Mouse (Mus musculus) intestine, embryonic 16.5 days (tissue): ENCODE measurements around the gene Cmss1. TPM values are rescaled to one million over a fixed set of nuclear protein-coding genes. Genes with fewer than 3 reads are reported as not detected.

Source experiments
- ATAC-seq: fragments of 200-750 bp; cut with Nextera tagmentation; 2 replicates; pipeline ENCODE4 v1.8.0; 2017; ENCODE audit warnings: moderate TSS enrichment, moderate library complexity
- H3K27ac ChIP-seq: fragments of 300-500 bp; sonication (generic); 2 replicates; pipeline ENCODE4 v1.5.1; 2014; ENCODE audit warnings: mild to moderate bottlenecking, low read length
- H3K27me3 ChIP-seq: fragments of 300-500 bp; sonication (generic); replicated peaks from 2 replicates; pipeline ENCODE4 v1.6.1; 2014; ENCODE audit warnings: low read length, control low read depth, mixed read lengths; ENCODE audit not compliant: control insufficient read depth, insufficient read depth
- H3K36me3 ChIP-seq: fragments of 300-500 bp; sonication (generic); 2 replicates; pipeline ENCODE4 v1.6.1; 2014; ENCODE audit warnings: low read length, control low read depth; ENCODE audit not compliant: control insufficient read depth, insufficient read depth
- H3K4me1 ChIP-seq: fragments of 300-500 bp; sonication (generic); 2 replicates; pipeline ENCODE4 v1.6.1; 2014; ENCODE audit warnings: low read length, control low read depth, mixed read lengths; ENCODE audit not compliant: control insufficient read depth, insufficient read depth
- H3K4me2 ChIP-seq: fragments of 300-500 bp; sonication (generic); 2 replicates; pipeline ENCODE4 v1.6.1; 2014; ENCODE audit warnings: low read depth, low read length, control low read depth
- H3K4me3 ChIP-seq: fragments of 300-500 bp; sonication (generic); 2 replicates; pipeline ENCODE4 v1.5.1; 2014; ENCODE audit warnings: mild to moderate bottlenecking, low read length
- H3K9ac ChIP-seq: fragments of 300-500 bp; sonication (generic); 2 replicates; pipeline ENCODE4 v1.6.1; 2014; ENCODE audit warnings: low read depth, low read length
- H3K9me3 ChIP-seq: fragments of 300-500 bp; sonication (generic); 2 replicates; pipeline ENCODE4 v1.6.1; 2016; ENCODE audit warnings: low read length, control low read depth; ENCODE audit not compliant: control insufficient read depth
- WGBS: fragments of 180-500 bp; shearing (Covaris S2); extraction: QIAGEN DNeasy Blood & Tissue Kit; methylation state at CpG from one replicate; pipeline ENCODE4 v1.1.7; 2014; 5-methylcytosine and 5-hydroxymethylcytosine counted together
- polyA plus RNA-seq: library from polyadenylated mRNA; unstranded; fragments of >200 nt; fragmentation: Nextera tagmentation; extraction: Ambion mirVana; gene quantifications from 2 replicates; pipeline ENCODE4 v1.2.1, GENCODE M21; 2015

The Cmss1 gene
- polyA plus RNA-seq, 1 experiment from 2014 or later, result 41.4 TPM

DNA sequence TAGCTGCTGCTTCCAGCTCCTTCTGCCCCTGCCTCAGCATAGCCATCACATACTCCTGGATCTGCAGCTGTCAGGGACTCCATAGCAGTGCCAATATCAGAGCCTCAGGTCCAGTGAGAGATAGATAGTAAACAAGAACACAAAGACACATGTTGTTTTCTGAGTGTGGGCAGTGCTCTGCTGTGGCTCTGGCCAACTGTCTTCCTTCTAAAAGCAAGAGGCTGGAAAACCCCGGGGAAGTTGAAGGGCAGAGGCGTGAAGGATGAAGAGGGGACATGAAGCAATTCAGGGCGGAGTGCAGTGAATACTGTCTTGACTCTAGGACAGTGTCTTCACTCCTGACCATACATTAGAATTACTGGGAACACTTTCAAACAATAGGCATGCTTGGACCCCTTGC, 151.1 kb downstream of the Cmss1 start:
- 82% methylated on average over 3 of the region's 3 CpGs for WGBS
- H3K9ac ChIP-seq, result no peak overlapping the region
- no peak for ATAC-seq
- H3K27ac ChIP-seq, result no peak overlapping the region
- 0 out of 2 replicates have a peak, but pooled peaks cover 8% of the 10 kb centered on the region for H3K4me1 ChIP-seq
- no peaks in the 10 kb centered on the region for H3K27me3 ChIP-seq
- no peak overlapping the region for H3K4me2 ChIP-seq
- H3K9me3 ChIP-seq, result no peaks in the 10 kb centered on the region
- no peaks in the 10 kb centered on the region for H3K36me3 ChIP-seq
- H3K4me3 ChIP-seq, result no peak overlapping the region

DNA sequence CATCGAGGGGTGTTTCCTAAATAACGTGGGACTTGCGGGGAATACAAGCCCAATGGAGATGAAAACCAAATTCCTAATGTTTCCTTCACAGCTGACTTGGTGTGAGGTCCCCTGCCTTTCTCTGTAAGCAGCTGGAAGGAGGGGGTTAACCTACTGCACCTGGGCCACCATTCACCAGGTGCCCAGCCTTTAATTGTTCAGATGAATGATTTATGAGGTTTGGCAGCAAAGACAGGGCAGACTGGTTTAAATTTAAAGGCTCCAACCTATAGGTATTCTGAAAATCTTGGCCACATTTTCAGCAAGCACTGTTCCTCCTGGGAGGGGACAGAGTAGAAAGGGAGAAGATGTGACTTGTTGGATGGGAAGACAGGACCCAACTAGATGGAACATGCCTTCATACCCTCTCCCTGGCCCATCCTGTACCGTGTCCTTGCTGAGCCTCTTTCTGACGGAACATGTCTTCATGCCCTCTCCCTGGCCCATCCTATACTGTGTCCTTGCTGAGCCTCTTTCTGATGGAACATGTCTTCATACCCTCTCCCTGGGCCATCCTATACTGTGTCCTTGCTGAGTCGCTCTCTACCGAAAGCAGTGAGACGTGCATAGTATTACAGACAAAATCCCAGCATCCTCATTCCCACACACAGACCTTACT, 152.4 kb downstream of the Cmss1 start:
- no peak overlapping the region for H3K27ac ChIP-seq
- ATAC-seq, result no peak
- WGBS, result 83% methylated on average over 8 of the region's 8 CpGs

DNA sequence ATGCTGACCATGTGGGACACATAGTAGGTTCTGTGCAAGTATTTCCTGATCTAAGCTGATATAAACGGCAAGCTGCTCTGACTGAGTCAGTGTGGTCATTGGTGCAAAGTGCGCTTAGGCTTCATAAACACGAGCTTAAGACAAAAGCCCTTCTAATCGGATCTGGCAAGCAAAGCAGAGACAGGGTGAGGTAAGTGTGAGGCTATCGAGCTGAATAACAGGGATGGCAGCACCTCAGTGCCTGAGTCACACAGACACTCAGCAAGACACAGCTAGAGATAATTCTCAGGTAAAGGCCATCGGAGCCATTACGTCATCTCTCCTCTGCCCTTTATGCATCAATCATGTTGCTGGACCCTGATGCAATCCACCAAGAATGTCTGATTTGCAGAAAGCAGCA, 153.7 kb downstream of the Cmss1 start:
- Histone ChIP-seq H3K9ac (no peak overlapping the region), H3K4me3 (no peak overlapping the region), H3K9me3 (no peaks in the 10 kb centered on the region), H3K4me2 (no peak overlapping the region), H3K27ac (no peak overlapping the region), H3K27me3 (no peaks in the 10 kb centered on the region), H3K36me3 (no peaks in the 10 kb centered on the region), H3K4me1 (0 out of 2 replicates have a peak, but pooled peaks cover 8% of the 10 kb centered on the region)
- 33% methylated on average over 7 of the region's 7 CpGs for WGBS
- ATAC-seq, result peak; percentile 85

More for the DNA sequence above, 152.4 kb downstream of the Cmss1 start:
- H3K4me2 ChIP-seq, result no peak overlapping the region
- H3K36me3 ChIP-seq, result no peaks in the 10 kb centered on the region
- no peaks in the 10 kb centered on the region for H3K9me3 ChIP-seq
- no peak overlapping the region for H3K4me3 ChIP-seq
- H3K27me3 ChIP-seq, result no peaks in the 10 kb centered on the region
- no peak overlapping the region for H3K9ac ChIP-seq
- H3K4me1 ChIP-seq, result 0 out of 2 replicates have a peak, but pooled peaks cover 8% of the 10 kb centered on the region

DNA sequence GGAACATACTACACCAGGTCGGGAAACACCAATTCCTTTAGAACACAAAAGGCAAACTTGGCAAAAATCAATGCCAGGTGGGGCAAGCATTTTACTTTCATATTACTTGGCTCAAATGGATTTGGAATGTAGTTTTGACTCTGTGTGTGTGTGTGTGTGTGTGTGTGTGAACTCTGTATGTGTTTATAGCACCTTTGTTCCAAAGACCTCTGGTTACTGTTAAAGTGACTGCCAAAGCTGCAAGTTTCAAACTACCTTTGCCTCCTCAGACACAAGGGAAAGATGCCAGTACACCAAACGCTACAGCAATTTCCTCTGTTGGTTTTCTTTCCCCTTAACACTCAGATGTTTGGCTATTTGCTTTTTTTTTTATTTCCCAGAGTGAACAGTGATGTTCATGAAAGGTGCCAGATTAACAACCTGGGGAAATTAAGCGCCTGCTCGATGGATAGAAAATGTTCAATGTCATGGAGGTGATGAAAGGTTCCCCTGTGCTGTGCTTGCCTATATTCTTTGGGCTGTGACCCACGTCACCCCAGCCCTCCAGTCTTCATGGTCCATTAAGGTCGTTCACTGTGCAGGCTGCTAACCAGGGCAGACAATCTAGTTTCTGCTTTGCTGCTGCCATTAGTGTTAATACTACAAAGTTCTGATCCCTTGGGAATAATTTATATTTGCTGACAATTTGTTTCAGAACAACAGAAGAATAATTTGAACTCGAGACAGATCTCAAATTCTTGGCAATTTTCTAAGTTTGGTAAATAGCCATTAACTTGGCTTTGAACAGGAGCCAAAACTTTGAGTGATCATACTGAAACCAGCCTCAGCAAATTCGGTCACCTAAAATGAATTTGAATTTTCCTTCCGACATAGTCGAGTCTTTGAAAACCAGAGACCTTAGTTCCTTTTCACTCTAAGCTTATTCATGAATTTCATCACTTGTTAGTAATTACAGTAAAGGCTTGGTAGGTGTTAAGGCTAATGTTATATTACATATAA, 161.3 kb downstream of the Cmss1 start:
- H3K9me3 ChIP-seq, result no peaks in the 10 kb centered on the region
- H3K4me2 ChIP-seq, result no peak overlapping the region
- H3K36me3 ChIP-seq, result no peaks in the 10 kb centered on the region
- no peaks in the 10 kb centered on the region for H3K27me3 ChIP-seq
- no peak overlapping the region for H3K4me3 ChIP-seq
- H3K9ac ChIP-seq, result no peak overlapping the region
- no peaks in the 10 kb centered on the region for H3K4me1 ChIP-seq
- WGBS, result 74% methylated on average over 10 of the region's 10 CpGs
- ATAC-seq, result no peak
- H3K27ac ChIP-seq, result no peak overlapping the region

DNA sequence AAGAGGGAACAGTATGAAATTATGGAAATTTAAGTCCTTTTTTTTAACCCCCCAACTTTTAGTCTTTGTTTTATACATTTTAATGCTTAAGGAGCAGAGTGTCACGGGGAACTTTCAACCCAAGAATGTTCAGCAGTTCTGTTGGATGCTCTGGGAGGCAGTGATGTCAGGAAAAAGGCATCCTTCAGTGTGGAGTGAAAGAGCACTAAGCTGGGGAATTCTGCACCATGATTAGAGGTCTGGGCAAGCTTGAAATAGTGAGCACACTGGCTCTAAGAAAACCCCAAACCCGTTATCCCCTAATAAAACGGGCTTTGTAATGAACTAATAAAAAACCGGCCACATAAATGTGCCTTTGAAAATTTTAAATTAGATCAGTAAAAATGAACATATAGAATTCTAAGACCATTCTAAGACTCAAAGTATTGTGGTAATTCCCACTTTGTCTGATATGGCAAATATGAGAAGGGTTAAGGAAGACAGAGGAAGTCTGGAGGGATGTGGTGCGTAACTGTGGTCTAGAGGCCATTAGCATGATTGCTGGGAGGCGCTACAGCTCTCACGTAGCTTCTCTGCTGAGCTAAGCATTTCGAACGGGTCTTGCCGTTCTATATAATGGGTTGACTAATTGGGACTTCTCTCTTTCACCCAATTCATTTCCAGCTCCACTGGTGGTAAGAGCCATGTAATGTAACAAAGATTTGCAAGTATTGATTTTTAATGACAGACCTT, 165.8 kb downstream of the Cmss1 start:
- no peak for ATAC-seq
- Histone ChIP-seq H3K27ac (no peak overlapping the region), H3K9ac (no peak overlapping the region), H3K4me1 (no peaks in the 10 kb centered on the region), H3K27me3 (no peaks in the 10 kb centered on the region), H3K4me2 (no peak overlapping the region), H3K36me3 (no peaks in the 10 kb centered on the region), H3K9me3 (no peaks in the 10 kb centered on the region), H3K4me3 (no peak overlapping the region)
- WGBS, result 82% methylated on average over 10 of the region's 10 CpGs

DNA sequence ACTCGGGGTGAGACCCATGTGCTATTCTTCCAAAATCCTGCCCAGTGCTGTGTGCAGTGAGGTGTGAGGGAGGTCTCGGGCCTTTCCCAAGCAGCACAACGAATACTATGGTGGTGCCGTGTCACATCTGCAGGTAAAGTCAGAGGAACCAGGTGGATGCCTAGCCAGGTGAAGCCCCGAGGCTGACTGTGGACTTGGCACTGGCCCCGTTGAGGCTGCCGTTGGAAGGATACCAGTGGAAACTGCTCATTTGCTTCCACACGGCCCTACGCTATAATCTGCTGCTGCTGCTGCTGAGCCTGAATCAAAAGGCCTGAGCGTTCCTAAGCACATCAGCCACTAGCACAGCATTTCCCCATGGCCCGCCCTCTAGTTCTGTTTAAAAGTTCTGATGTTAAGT, 167.5 kb downstream of the Cmss1 start:
- Histone ChIP-seq H3K4me2 (no peak overlapping the region), H3K9me3 (no peaks in the 10 kb centered on the region), H3K27me3 (no peaks in the 10 kb centered on the region), H3K4me3 (no peak overlapping the region), H3K4me1 (no peaks in the 10 kb centered on the region), H3K36me3 (no peaks in the 10 kb centered on the region), H3K9ac (no peak overlapping the region), H3K27ac (peak overlapping the region; percentile 16; the same call in 1 of the 2 replicates)
- 78% methylated on average over 11 of the region's 11 CpGs for WGBS
- ATAC-seq, result no peak

DNA sequence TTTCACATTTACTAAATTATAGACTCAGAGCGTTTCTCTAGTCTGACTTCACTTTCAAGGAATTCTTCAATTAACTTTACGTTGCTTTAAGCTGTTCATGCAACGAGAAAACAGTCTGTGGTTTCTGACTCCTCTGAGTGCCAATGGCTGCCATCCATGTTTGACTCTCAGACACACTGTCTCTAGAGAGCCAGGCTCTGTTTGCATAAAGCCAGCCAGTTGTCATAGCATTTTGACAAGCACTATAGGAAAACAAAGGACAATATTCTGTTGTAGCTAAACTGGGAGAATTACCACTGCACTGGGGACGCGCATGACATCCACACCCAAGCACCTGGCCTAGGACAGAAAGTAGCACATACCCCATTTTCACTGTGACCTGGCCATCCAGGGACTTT, 168.4 kb downstream of the Cmss1 start:
- Histone ChIP-seq H3K27me3 (no peaks in the 10 kb centered on the region), H3K4me1 (no peaks in the 10 kb centered on the region), H3K4me3 (no peak overlapping the region), H3K9ac (no peak overlapping the region), H3K36me3 (no peaks in the 10 kb centered on the region), H3K4me2 (no peak overlapping the region), H3K9me3 (no peaks in the 10 kb centered on the region), H3K27ac (peak overlapping the region; percentile 57; the same call in 1 of the 2 replicates)
- ATAC-seq, result peak; percentile 35; the same call in 1 of the 2 replicates
- 59% methylated on average over 5 of the region's 5 CpGs for WGBS

DNA sequence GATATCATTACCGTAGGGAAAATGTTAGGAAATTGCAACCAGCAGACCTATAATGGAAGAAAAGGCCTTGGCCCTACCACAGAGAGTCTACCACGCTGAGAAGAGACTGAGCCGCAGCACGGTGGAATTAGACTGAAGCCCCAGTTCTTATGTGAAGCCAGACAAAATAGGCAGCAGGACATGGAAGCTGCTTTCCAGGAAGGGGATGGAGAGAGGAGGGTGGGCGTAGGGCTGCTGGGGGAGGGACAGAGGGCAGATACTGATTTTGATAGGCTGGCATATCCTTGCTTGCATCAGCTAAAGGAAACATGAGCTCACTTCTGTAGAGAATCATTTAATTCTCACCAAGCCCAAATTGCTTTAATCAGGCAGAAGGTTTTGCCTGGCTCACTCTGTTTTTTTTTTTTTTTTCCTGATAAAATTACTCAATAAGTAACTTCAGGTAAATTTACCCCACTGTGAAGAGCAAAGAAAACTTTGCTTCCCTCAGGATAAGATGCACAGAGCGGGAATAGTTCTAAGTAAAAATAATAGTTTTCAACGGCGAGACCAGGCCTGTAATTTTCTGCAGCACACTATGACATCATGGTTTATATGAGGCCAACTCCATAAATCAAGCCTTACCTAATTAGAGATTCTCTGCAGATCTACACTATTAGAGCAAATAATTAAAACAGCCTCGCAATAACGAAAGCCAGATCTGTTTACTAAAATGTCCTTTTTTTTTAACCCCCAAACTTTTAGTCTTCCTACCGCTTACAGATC, 169.0 kb downstream of the Cmss1 start:
- H3K9me3 ChIP-seq, result no peaks in the 10 kb centered on the region
- no peak overlapping the region for H3K9ac ChIP-seq
- no peak overlapping the region for H3K4me2 ChIP-seq
- 60% methylated on average over 11 of the region's 11 CpGs for WGBS
- no peaks in the 10 kb centered on the region for H3K27me3 ChIP-seq
- H3K36me3 ChIP-seq, result no peaks in the 10 kb centered on the region
- H3K27ac ChIP-seq, result peak overlapping the region; percentile 31; the same call in 1 of the 2 replicates
- H3K4me3 ChIP-seq, result no peak overlapping the region
- H3K4me1 ChIP-seq, result no peaks in the 10 kb centered on the region
- peak; percentile 47; the same call in 1 of the 2 replicates for ATAC-seq
